Mouse (Mus musculus) fibroblast of lung, adult 2 months (primary cell): ENCODE results near the gene Med16.

ENCODE experiments used
- DNase-seq: peaks from one replicate; pipeline ENCODE4 v3.0.0-alpha.2; 2011; ENCODE audit warnings: low read depth

Med16 gene

DNA sequence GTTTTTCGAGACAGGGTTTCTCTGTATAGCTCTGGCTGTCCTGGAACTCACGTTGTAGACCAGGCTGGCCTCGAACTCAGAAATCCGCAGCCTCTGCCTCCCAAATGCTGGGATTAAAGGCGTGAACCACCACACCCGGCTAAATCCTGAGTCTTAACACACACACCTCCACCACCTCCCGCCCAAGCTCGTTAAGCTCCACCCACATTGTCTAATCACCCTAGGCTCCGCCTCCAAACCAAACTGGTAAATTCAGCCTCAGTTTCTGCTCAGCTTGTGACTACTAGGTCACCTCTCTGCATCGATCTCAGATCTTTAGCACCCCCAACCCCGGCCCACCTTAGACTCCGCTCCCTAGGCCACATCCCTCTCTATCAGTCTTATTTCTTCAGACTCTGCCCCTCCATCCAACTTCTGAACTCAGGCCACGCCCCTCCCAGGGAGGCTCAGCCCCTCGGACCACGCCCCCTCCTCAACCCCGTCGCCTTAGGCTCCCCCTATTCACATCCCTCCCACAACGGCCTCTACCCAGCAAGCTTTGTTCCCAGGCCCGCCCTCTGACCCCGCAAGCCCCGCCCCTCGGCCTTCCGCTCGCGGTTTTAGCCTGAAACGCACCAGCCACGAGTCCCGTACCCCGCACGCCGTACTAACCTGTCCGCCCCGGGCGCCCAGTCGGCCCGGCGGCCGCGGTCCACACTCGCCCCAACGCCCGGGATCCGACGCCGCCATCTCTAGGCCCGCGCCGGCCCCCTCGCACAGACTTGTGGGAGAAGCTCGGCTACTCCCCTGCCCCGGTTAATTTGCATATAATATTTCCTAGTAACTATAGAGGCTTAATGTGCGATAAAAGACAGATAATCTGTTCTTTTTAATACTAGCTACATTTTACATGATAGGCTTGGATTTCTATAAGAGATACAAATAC, at the start of gene Med16:
Gene Med16 (minus strand): TSS at position 757 of the 925 bp plus-strand sequence.
- DNase-seq = peak; percentile 91

DNA sequence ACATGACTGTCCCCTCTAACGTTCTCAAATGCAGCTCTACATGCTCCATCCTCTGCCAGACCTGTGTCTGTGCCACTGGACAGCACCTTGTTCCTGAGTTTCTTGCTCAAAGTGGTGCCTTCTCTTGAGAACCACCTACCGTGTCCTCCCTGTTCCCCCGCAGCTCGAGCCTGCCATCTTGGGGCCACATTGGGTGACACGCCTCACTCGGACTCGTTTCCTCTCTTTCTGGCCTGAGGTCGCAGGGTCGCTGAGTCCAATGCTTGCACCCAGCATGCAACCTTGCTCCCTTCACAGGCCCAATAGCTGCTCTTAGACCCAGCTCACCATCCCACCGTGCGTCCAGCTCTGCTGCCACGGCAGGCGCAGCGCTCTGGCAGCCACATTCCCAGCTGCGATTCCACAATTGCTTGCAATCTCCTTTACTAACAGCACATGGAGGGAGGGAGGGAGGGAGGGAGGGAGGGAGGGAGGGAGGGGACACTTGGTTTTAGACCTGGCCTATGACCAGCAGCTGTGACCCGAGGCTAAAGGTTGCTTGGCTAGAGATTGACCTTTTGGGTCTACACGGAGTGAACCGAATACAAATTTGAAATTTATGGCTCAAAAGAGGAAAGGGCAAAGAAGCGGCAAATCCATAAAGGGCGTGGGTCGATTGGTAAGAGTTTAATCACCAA, 49.6 kb upstream of the Med16 start:
- no peak for DNase-seq

DNA sequence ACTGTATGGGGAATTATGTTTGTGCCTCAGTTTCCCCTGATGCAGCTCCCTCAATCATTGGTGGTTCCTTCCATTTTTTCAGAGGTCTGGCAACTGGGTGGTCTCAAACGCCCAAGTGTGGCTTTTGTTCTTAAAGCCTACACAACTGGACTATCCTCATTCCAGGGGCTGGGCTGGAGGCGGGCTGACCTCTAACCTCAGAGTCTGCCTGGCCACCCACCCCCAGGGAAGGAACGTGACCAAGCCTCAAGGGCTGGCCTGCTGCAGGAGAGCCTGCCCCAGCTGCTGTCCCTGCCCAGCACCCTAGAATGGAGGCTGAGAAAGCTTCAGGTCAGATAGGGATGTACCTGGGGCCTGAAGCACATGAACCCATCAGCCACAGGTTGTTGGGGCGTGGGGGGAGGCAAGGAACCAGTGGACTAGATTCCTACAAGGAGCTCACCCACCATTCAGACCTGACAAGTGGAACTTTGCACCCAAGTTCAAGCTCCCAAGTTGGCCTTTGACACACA, 48.0 kb upstream of the Med16 start:
- DNase-seq = no peak

DNA sequence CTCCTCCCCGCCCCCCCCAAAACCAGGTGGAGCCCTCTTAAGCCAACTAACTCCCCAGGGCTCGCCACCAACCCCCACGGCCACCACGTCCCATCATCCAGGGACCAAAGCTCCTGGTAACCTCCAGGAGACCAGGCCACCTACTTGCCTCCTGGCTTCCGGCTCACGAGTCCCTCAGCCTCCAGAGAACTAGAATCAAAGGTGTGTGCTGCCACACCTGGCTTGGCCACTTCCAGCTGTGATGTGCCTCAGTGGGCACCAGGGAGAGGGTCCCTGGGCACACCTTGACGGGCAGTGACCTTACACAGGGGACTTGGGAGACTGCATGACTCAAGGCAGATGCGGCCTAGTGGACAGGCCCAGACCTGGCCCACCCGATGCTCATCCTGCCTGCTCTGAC, 47.0 kb upstream of the Med16 start:
- no peak for DNase-seq

DNA sequence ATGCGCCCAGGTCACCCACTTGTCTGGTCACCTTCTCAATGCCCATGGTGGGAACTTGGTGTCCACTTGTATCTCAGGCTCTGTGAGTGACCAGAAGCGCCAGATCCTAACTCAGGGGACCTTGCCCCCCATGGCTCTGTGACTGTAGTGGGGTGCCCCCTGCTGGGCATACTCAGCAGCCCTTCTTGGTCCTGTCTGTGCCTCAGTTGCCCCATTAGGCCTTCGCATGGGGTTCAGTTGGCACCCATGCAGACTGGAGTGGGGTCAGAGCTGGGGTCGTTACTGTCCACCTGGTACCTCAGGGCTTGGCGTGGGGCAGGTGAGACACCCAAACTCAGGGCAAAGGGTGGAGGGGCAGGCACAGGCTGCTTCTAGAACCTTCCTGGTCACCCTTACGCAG, 45.2 kb upstream of the Med16 start:
- DNase-seq = no peak

DNA sequence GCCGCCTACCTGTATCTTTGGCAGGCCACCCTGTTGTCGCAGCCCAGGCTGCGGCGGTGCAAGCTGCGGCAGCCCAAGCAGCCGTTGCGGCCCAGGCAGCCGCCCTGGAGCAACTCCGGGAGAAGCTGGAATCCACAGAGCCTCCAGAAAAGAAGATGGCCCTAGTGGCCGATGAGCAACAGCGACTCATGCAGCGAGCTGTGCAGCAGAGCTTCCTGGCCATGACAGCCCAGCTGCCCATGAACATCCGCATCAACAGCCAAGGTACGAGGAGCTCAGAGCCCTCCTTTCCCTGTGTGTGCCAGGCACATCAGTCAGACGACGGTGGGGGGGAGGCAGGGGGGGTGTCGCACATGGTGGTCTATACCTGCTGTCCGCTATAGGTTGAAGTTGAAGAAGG, 41.9 kb upstream of the Med16 start:
- DNase-seq = no peak

DNA sequence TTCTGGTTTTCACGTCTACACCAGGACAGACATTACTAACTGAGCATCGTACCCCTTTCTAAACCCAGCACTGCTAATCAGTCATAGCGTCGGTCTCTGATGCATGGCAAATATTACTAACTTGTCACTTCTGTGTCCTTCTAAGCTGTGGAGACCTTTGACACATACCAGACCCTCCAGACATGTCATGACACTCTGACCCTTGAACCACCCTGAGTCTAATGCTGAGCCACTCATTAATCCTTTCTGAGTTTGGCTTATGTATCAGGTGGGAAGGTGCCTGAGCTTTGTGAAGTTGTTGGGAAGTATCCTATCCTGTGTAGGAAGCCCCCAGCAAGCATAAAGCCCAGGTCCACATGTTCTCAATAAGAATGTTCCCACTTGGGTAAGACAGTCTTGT, 41.1 kb upstream of the Med16 start:
- DNase-seq = no peak

DNA sequence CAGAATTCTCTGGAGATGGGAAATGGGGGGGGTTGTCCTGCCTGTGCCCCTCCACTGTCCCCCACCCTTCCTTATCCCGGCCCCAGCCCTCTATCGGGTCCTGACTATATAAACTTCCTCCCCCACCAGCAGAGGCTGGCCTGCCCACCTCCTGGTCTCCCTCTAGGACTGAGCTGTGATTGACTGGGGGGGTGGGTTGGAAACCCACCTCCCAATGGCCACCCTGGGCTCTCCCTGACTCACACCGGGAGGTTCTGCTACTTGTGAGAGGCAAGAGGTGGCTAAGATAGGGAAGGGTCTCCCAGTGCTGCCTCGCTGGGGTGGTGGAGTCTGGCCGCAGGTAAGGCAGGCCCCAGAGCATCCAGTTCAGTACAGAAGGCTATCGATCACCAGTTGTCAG, 38.8 kb upstream of the Med16 start:
- no peak for DNase-seq

DNA sequence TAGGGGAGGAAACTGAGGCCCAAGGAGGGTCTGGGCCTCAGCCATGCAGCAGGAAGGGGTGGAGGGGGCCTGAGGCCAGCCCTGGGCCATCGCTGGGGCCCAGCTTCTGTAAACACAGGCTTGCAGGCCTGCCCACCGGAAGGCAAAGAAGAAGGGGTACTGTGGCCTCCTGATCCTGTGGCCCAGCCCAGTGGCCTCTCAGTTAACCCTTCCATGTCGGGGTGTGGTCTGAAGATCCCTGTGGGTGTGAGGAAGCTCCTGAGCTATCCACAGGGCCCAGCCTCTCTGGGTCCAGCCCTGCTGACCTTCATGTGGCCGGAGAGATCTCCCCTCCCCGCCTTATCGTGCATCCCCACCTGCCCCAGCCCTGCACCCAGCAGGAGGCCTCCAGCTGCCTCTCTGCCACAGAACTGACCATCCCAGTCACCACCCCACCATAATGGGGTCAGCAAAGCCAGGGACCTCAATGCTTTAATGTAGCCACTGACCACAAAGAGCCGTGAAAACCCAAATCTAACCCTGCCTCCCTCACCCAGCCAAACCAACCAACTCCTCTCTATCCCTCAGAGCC, 38.1 kb upstream of the Med16 start:
- no peak for DNase-seq

DNA sequence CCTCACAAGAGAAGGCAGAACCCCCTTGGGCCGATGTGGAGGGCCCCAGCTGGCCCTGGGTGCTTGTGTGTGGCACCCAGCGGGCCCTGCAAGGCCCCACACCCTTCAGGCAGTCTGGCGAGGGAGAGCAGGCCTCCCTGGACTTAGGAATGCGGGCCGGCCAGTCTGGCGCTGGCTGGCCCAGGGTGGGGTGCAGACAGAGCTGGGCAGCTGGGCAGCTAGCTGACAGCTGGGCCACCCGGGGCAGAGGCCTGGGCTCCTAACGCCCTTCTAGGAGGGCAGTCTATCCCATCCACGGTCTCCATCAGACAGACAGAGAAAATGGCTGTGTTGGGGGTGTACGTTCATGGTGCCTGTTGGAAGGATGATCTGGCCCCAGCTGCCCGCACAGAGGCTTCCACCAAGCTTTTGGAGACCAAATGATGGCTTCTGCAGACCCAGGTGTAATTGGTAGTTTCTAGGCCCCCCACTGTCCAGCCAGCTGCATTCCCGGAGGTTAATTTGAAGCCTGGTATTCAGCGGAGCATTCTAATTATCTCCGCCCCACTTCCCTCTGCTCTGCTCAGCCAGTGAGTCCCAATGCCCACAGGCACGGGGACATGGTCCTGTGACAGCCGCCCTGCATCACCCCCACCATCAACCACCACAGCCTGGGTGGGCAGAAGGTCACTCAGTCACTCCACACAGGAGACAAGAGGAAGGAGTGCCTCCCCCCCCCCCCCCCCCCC, 36.9 kb upstream of the Med16 start:
- DNase-seq = no peak

DNA sequence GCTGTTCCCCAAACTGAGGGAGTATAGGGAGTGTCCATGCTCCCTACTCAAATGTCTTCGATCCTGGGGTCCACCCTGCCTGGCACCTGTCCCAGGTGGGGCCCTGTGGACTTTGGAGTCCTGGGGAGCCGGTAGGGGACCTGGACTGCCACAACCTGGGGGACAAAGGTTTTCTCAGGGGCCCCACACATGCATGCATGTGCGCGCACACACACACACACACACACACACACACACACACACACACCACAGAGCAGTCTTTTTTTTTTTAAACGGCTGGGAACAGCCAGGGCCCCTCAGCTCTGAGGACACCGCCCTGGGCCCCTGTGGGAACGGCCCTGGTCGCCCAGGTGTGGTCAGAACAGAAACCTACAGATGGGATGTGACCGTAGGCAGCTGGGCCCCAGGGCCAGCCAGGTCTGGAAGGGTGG, 34.8 kb upstream of the Med16 start:
- no peak for DNase-seq

DNA sequence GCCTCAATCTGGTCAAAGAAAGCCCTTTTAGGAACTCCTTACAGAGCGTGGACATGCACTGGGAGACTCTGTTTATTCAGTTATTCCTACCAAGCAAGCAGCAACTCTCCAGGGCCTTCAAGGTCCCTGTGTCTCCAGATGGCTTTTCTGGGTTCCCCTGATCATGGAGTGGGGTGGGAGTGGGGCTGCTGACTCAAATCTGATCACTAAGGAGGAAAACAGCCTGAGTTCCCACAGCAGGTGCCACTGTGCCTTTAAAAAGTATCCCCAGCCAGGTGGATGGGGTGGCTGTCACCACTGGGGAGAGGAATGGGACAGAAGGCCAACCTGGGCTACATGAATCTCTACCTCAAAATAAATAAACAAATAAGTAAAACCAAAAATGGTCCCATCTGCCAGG, 34.3 kb upstream of the Med16 start:
- no peak for DNase-seq

DNA sequence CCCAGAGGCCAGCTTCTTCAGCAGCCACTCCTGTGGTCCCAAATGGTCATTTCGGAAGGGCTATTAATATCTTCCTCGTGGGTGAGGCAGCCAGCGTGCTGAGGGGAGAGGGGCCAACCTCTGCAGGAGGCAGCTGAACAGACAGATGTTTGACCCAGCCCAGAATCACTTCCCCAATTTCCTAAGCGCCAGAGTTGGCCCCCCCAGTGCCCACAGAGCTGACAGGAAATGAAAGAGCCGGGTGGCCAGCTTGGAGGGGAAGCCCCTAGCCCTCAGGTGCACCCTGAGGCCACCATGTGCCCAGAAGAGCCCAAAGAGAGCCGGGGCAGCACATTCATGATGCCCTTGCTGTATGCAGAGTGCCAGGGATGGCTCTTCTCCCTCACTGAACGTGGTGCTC, 32.0 kb upstream of the Med16 start:
- DNase-seq = no peak

DNA sequence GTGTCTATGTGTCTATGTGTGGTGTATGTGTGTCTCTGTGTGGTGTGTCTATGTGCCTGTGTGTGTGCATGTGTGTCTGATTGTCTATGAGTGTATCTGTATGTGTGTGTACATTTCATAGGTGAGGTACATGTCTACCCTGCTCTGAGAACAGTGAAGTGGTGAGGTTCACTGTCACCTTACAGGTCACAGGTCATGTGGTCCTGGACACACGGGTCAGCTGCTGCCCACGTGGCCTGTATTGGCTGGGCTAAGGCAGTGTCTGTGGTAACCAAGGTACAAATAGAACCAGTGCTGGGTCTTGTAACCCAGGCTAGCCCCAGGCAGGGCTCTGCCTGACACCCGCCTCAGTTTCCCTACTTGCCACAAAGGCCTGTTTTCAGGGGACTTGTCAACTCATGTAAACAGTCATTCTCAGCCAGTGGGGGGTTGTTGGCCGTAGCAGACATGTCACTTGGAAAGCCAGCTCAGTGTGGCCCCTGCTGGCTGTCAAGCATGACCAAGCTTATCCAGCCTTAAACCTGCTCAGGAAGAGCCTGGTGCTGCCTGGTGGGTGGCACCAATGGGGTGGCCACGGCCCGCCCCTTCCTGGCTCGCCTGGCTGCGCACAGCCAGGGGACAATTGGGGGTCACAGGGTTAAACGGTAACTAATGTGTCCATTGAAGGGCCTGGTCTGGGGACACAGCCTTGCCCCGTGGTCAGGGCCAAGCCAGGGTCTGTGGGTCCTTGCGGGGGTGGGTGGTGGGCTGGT, 29.2 kb upstream of the Med16 start:
- no peak for DNase-seq

DNA sequence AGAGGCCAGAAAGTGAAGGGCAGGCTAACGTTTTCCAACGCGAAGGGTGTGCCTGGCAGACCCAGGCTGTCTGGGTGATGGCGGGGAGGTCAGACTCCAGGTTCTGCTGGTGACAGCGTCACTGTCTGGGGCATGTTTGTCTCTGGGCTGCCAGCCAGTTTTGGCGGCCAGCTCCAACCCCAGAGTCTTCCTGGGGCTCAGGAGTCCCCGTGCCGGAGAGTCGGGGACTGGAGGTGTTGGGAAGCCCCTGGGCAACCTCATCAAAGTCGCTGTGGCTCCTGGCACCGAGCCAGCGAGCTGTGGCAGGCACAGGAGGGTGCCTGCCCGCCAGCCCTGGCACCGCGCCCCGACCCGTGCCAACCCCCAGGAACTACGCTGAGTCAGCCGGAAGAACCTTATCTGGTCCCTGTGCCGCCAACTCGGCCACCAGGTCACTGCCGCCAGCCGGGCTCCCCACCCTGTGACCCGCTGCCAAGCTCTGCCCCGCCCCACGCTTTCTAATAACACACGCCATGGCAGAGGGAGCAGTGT, 28.3 kb upstream of the Med16 start:
- no peak for DNase-seq

DNA sequence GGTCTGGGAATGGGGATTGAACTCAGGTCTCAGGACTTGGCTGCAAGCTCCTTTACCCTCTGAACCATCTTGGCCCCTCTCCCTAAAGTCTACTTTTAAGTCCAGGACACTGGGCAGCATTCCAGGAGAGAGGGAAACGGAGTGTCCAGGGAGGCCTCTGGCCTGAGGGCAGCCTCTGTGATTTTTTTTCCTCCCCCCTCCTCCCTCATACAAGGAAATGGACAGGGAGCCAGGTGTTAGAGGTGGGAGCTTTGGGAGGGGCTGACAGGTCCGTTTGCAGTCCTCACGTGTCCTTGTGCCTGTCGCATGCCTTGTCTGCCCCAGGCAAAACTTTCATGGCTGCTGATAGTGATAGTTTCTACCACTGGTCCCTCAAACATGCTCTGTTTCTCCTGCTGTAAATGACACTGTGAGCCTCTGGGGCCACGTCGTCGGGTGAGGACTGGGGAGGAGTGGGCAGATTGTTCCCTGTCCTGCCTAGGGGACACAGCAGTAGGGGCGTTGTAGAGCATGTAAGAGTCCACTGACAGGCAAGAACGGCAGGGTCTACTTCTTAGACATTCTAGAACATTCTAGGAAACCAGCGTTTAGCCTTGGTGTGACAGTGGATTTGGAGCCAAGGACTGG, 27.7 kb upstream of the Med16 start:
- no peak for DNase-seq

DNA sequence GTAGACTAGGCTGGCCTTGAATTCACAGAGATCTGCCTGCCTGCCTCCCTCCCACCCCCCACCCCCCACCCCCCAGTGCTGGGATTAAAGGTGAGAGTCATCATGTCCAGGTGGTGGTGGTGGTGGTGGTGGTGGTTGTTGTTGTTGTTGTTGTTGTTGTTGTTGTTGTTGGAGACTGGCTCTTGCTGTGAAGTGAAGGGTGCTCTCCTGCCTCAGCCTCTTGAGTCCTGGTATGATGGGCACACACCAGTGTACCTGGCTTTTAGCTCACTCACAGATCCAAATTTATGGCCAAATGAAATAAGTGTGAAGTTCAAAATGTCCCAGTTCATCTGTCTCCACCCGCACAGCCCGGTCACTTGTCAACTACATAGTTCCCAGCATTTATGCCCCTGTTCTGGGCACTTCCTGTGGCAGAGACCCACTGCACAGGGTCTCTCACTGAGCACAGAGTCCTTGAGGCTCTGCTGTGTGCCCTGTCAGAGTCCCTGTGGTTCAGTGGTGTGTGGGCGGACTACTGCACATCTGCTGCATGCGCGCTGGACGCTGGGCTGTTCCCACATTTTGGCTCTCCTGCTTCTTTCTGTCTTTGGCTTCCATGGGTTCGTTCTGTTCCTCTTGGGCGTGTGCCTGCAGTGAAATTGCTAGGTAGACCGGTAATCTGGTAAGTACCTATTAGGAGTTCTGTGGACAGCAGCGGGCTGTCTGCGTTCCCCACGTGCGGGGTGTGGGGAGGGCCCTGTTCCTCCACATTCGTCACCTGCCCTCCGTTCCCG, 26.3 kb upstream of the Med16 start:
- no peak for DNase-seq

DNA sequence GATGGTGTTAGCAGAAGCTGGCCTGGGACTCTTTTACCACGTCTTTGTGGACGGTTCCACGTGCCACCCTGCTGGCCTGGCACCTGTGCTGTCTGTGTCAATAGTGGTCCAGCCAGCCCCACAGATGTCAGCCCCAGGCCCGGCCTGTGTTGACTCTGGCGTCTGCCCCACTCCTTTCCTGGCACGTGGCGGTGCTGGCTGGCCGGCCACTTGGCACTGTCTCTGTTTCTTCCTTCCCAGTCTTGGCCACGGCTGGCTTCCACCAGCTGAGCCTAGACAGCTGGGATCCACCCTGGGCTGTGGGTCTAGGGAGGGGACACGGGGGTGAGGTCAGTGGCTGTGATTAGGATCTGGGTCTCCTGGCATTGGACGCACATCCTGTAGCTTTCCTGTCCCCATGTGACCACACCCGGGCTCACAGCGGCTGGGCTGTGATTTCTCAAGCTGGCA, 25.6 kb upstream of the Med16 start:
- DNase-seq = peak; percentile 89

DNA sequence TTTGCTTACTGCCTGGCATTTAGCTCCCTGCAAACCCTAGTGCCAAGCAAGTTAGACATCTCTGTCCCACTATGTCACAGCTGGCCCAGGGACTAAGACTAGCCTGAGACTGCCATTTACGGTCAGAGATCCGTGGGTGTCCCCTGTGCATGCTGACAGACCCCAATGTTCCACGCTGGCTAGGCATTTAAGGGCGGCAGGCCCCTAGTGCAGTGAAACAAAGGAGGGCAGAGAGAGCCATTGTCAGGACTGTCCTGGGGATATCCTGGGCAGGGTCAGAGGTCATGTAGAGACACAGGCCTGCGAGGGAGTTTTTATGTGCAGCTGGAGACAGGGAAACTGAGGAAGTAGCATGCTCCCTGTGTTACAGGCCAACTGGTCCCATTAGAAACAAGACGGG, 25.1 kb upstream of the Med16 start:
- no peak for DNase-seq

DNA sequence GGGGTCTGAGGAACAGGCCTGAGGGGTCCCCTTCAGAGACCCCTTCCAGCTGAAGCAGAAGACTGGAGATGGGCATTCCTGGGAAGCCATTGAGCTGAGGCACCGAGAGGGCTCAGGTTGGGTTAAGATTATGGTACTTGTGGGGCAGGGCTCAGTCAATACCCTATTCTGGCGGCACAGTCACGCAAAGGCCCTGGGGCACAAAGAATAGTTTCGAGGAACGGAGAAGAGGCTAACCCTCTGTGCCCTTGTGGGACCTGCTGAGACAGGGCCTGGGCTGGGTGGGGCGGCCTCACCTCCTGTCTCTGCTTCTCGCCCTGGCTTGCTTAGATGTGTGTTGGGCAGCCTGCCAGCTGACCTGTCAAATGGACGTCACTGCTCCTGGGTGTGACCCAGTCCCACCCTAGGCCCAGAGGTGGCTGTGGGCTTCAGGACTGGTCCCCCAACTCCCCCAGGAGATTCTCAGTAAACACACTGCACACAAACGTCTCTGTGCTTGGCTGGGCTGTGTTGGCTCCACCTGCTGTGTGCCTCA, 24.5 kb upstream of the Med16 start:
- no peak for DNase-seq
